Mouse (Mus musculus) macrophage (primary cell): ENCODE results near the gene Syp. TPM values are rescaled to one million over a fixed set of nuclear protein-coding genes. Genes with fewer than 3 reads are reported as not detected.
A peak's percentile ranks its signal among the peaks of the same experiment; 100 is the strongest.

Experiments used
- H3K27ac ChIP-seq: fragments of 350-480 bp; formaldehyde crosslinking; 2 replicates; pipeline ENCODE4 v1.9.0; 2021
- H3K36me3 ChIP-seq: fragments of 350-480 bp; formaldehyde crosslinking; 2 replicates; pipeline ENCODE4 v1.9.0; 2021; ENCODE audit errors: inconsistent target
- H3K4me3 ChIP-seq: fragments of 350-480 bp; formaldehyde crosslinking; 2 replicates; pipeline ENCODE4 v1.9.0; 2021; ENCODE audit errors: inconsistent target
- H3K79me2 ChIP-seq: fragments of 350-480 bp; formaldehyde crosslinking; 2 replicates; pipeline ENCODE4 v1.9.0; 2021; ENCODE audit errors: inconsistent target
- WGBS: methylation state at CpG from one replicate; pipeline ENCODE4 v1.1.7; 2026; ENCODE audit warnings: inconsistent platforms; ENCODE audit not compliant: missing documents; 5-methylcytosine and 5-hydroxymethylcytosine counted together
- polyA plus RNA-seq: library from polyadenylated mRNA; stranded (reverse); fragments of 250-400 nt; gene quantifications from 3 replicates; pipeline ENCODE4 v1.2.4, GENCODE M21; 2018; ENCODE audit warnings: inconsistent platforms
- total RNA-seq, 78 experiments: library from RNA; depleted of rRNA; stranded (reverse); fragments of 250-400 nt; gene quantifications; 1 replicate in 9 of 78; 2 replicates in 24 of 78; 3 replicates in 43 of 78; 4 replicates in 2 of 78; pipeline ENCODE4 v1.2.4; 2018; ENCODE audit warnings: inconsistent platforms in 56 of 78

Gene Syp
- total RNA-seq (2018; cell fraction: chromatin; rRNA removed) = 1 to 10 TPM in 7 of 26 experiments, under 1 TPM in 8, not detected in 11; 0.29 to 2.9 (median 0.92) TPM
- 1 to 10 TPM in 10 of 26 experiments, under 1 TPM in 16; 0.35 to 1.9 (median 0.76) TPM for total RNA-seq (2018; cell fraction: cytosol; rRNA removed)
- total RNA-seq (2018; cell fraction: nucleus; rRNA removed) = 1 to 10 TPM in 20 of 26 experiments, under 1 TPM in 5, not detected in 1; 0.50 to 4.2 (median 1.4) TPM
- 0.78 to 1.6 TPM (median 1.4 TPM) in 3 replicates for polyA plus RNA-seq

GRCm38 (mm10) chrX:7638401-7639091, at the start of gene Syp:
Gene Syp (plus strand): TSS chrX:7638471.
- Histone ChIP-seq H3K27ac (no peak within 1 kb of the TSS), H3K36me3 (no peaks in the 10 kb centered on the region), H3K4me3 (peak within 1 kb of the TSS; percentile 0; the same call in 1 of the 2 replicates), H3K79me2 (no peaks in the 10 kb centered on the region)
- 23% methylated on average over 35 of the region's 42 CpGs for WGBS

GRCm38 (mm10) chrX:7595371-7595770, 42.9 kb upstream of the Syp start:
- no peak overlapping the region for H3K27ac ChIP-seq
- 96% methylated on average over 9 of the region's 9 CpGs for WGBS
- no peaks in the 10 kb centered on the region; the same call in 1 of the 2 replicates for H3K79me2 ChIP-seq
- no peak overlapping the region for H3K4me3 ChIP-seq
- peaks cover 18% of the 10 kb centered on the region; the same call in 1 of the 2 replicates for H3K36me3 ChIP-seq

GRCm38 (mm10) chrX:7604004-7604403, 34.3 kb upstream of the Syp start:
- H3K79me2 ChIP-seq = peaks cover 33% of the 10 kb centered on the region; the same call in 1 of the 2 replicates
- H3K4me3 ChIP-seq = peak overlapping the region; percentile 61
- H3K27ac ChIP-seq = peak overlapping the region; percentile 31; the same call in 1 of the 2 replicates
- no peaks in the 10 kb centered on the region for H3K36me3 ChIP-seq
- WGBS = 25% methylated on average over 5 of the region's 7 CpGs

- H3K36me3 ChIP-seq = no peaks in the 10 kb centered on the region
- H3K27ac ChIP-seq = peak within 1 kb of the TSS; percentile 31
- H3K79me2 ChIP-seq = peaks cover 33% of the 10 kb centered on the region; the same call in 1 of the 2 replicates
- H3K4me3 ChIP-seq = peak within 1 kb of the TSS; percentile 61
- WGBS = 17% methylated on average over 28 of the region's 28 CpGs
Measured at GRCm38 (mm10) chrX:7604879-7605574, 33.2 kb upstream of the Syp start, which contains the start of gene Ccdc22. Gene Ccdc22 (minus strand): TSS chrX:7605517.

GRCm38 (mm10) chrX:7605575-7605941, 32.7 kb upstream of the Syp start:
- no peak overlapping the region for H3K27ac ChIP-seq
- WGBS = 34% methylated on average over 6 of the region's 8 CpGs
- H3K79me2 ChIP-seq = peaks cover 33% of the 10 kb centered on the region; the same call in 1 of the 2 replicates
- H3K4me3 ChIP-seq = peak overlapping the region; percentile 61; the same call in 1 of the 2 replicates
- no peaks in the 10 kb centered on the region for H3K36me3 ChIP-seq

- no peak within 1 kb of the TSS for H3K27ac ChIP-seq
Measured at GRCm38 (mm10) chrX:7606783-7607182, 31.5 kb upstream of the Syp start, which contains the start of gene Cacna1f. Gene Cacna1f (plus strand): TSS chrX:7607083.

GRCm38 (mm10) chrX:7610035-7610434, 28.2 kb upstream of the Syp start:
- H3K36me3 ChIP-seq = no peaks in the 10 kb centered on the region
- H3K27ac ChIP-seq = no peak overlapping the region
- no peak overlapping the region for H3K4me3 ChIP-seq
- 31% methylated on average over 21 of the region's 21 CpGs for WGBS
- H3K79me2 ChIP-seq = peaks cover under 1% of the 10 kb centered on the region; the same call in 1 of the 2 replicates

More at GRCm38 (mm10) chrX:7606783-7607182, 31.5 kb upstream of the Syp start, which contains the start of gene Cacna1f:
- Histone ChIP-seq H3K4me3 (no peak within 1 kb of the TSS), H3K79me2 (peaks cover 24% of the 10 kb centered on the region; the same call in 1 of the 2 replicates), H3K36me3 (no peaks in the 10 kb centered on the region)
- 94% methylated on average over 5 of the region's 6 CpGs for WGBS

- Histone ChIP-seq H3K36me3 (no peaks in the 10 kb centered on the region), H3K27ac (no peak overlapping the region), H3K79me2 (no peaks in the 10 kb centered on the region), H3K4me3 (no peak overlapping the region)
- WGBS = 32% methylated on average over 24 of the region's 26 CpGs
Measured at GRCm38 (mm10) chrX:7610536-7611258, 27.6 kb upstream of the Syp start.

- Histone ChIP-seq H3K4me3 (no peak overlapping the region), H3K36me3 (no peaks in the 10 kb centered on the region), H3K79me2 (no peaks in the 10 kb centered on the region), H3K27ac (no peak overlapping the region)
- WGBS = 68% methylated on average over 12 of the region's 12 CpGs
Measured at GRCm38 (mm10) chrX:7617889-7618551, 20.3 kb upstream of the Syp start.

- Histone ChIP-seq H3K79me2 (no peaks in the 10 kb centered on the region), H3K4me3 (no peak overlapping the region), H3K27ac (no peak overlapping the region), H3K36me3 (no peaks in the 10 kb centered on the region)
- WGBS = 71% methylated on average over 6 of the region's 6 CpGs
Measured at GRCm38 (mm10) chrX:7632560-7632959, 5.7 kb upstream of the Syp start.

- WGBS = 67% methylated on average over 3 of the region's 3 CpGs
- H3K36me3 ChIP-seq = no peaks in the 10 kb centered on the region
- H3K27ac ChIP-seq = no peak overlapping the region
- no peaks in the 10 kb centered on the region for H3K79me2 ChIP-seq
- no peak overlapping the region for H3K4me3 ChIP-seq
Measured at GRCm38 (mm10) chrX:7635101-7635500, 3.2 kb upstream of the Syp start.

GRCm38 (mm10) chrX:7639536-7640325, 1.5 kb downstream of the Syp start:
- Histone ChIP-seq H3K36me3 (no peaks in the 10 kb centered on the region), H3K4me3 (no peak overlapping the region), H3K79me2 (no peaks in the 10 kb centered on the region), H3K27ac (no peak overlapping the region)
- WGBS = 40% methylated on average over 10 of the region's 13 CpGs

- no peaks in the 10 kb centered on the region for H3K36me3 ChIP-seq
- H3K27ac ChIP-seq = no peak overlapping the region
- no peak overlapping the region for H3K4me3 ChIP-seq
- no peaks in the 10 kb centered on the region for H3K79me2 ChIP-seq
- WGBS = 64% methylated on average over 8 of the region's 12 CpGs
Measured at GRCm38 (mm10) chrX:7640785-7641184, 2.5 kb downstream of the Syp start.
